Mouse (Mus musculus) stomach, embryonic 14.5 days (tissue): Measurements from ENCODE around the gene Csf2rb2. TPM values are rescaled to one million over a fixed set of nuclear protein-coding genes. Genes with fewer than 3 reads are reported as not detected.
"Not testable (repeated sequence)": the region's sequence is repeated elsewhere in the genome, so short reads cannot be mapped to it uniquely, and the experiment has no call there.

ENCODE experiments used
- ATAC-seq: fragments of 200-750 bp; cut with Nextera tagmentation; 2 replicates; pipeline ENCODE4 v1.8.0; 2017; ENCODE audit warnings: low read depth, moderate TSS enrichment; ENCODE audit not compliant: insufficient number of reproducible peaks, insufficient read depth, low FRiP score
- H3K27ac ChIP-seq: fragments of 300-500 bp; sonication (generic); 2 replicates; pipeline ENCODE4 v1.5.1; 2014; ENCODE audit warnings: mild to moderate bottlenecking, low read length, moderate library complexity, mixed read lengths
- H3K27me3 ChIP-seq: fragments of 300-500 bp; sonication (generic); 2 replicates; pipeline ENCODE4 v1.6.1; 2014; ENCODE audit warnings: low read length, control low read depth, mixed read lengths; ENCODE audit not compliant: control insufficient read depth, insufficient read depth
- H3K36me3 ChIP-seq: fragments of 300-500 bp; sonication (generic); 2 replicates; pipeline ENCODE4 v1.6.1; 2014; ENCODE audit warnings: mild to moderate bottlenecking, control low read depth, low read length, moderate library complexity, mixed read lengths; ENCODE audit not compliant: control insufficient read depth, insufficient read depth
- H3K4me1 ChIP-seq: fragments of 300-500 bp; sonication (generic); 2 replicates; pipeline ENCODE4 v1.6.1; 2014; ENCODE audit warnings: low read length, control low read depth, mixed read lengths; ENCODE audit not compliant: control insufficient read depth, insufficient read depth
- H3K4me2 ChIP-seq: fragments of 300-500 bp; sonication (generic); replicated peaks from 2 replicates; pipeline ENCODE4 v1.6.1; 2014; ENCODE audit warnings: low read depth, low read length, control low read depth
- H3K4me3 ChIP-seq: fragments of 300-500 bp; sonication (generic); 2 replicates; pipeline ENCODE4 v1.5.1; 2014; ENCODE audit warnings: low read depth, low read length, control low read depth
- H3K9ac ChIP-seq: fragments of 300-500 bp; sonication (generic); replicated peaks from 2 replicates; pipeline ENCODE4 v1.6.1; 2014; ENCODE audit warnings: low read depth, mild to moderate bottlenecking, control low read depth, low read length, moderate library complexity, mixed read lengths
- H3K9me3 ChIP-seq: fragments of 300-500 bp; sonication (generic); 2 replicates; pipeline ENCODE4 v1.6.1; 2016; ENCODE audit warnings: low read depth, low read length, control low read depth; ENCODE audit not compliant: control insufficient read depth
- WGBS: fragments of 180-500 bp; shearing (Covaris S2); extraction: QIAGEN DNeasy Blood & Tissue Kit; methylation state at CpG from one replicate; pipeline ENCODE4 v1.1.7; 2014; 5-methylcytosine and 5-hydroxymethylcytosine counted together
- polyA plus RNA-seq: library from polyadenylated mRNA; unstranded; fragments of >200 nt; fragmentation: Nextera tagmentation; extraction: Ambion mirVana; gene quantifications from 2 replicates; pipeline ENCODE4 v1.2.1, GENCODE M21; 2014

Csf2rb2 gene
- polyA plus RNA-seq, 1 experiment from 2014 or later, result 0.19 TPM

DNA sequence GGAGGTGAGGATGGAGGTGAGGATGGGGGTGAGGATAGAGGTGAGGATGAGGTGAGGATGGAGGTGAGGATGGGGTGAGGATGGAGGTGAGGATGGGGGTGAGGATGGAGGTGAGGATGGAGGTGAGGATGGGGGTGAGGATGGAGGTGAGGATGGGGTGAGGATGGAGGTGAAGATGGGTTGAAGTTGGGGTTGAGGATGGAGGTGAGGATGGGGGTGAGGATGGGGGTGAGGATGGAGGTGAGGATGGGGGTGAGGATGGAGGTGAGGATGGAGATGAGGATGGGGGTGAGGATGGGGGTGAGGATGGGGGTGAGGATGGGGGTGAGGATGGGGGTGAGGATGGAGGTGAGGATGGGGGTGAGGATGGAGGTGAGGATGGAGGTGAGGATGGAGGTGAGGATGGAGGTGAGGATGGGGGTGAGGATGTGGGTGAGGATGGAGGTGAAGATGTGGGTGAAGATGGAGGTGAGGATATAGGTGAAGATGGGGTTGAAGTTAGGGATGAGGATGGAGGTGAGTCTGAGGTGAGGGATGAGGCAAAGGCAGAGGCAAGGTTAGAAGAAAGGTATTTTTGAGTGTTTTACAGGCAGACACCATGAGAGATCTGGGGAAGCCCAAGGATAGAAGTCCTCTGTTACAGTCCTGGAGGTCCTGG lies 48.8 kb downstream of the Csf2rb2 start:
- H3K36me3 ChIP-seq, ATAC-seq, H3K4me3 ChIP-seq, H3K27me3 ChIP-seq, H3K27ac ChIP-seq, H3K9me3 ChIP-seq, H3K9ac ChIP-seq, H3K4me1 ChIP-seq, H3K4me2 ChIP-seq: not testable (repeated sequence)

DNA sequence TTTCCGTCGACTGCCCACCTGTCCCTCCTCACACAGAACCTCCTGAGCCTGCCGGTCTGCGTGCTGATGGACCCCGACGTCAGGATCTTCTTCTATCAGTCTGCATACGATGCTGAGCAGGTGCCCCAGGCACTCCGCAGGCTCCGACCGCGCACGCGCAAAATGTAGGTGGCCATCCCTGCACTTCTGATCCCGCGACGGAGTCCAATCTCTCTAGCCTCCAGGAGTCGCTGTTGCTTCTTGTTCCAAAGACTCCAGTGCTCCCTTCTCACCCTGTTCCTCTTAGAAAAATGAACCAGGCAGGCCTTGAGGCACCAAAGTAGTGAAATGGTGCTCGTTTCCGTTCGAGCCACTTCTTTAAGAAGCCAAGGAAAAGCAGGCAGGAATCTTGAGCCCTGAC lies 50.8 kb downstream of the Csf2rb2 start:
- Histone ChIP-seq H3K9me3 (no peaks in the 10 kb centered on the region), H3K9ac (no peak overlapping the region), H3K4me1 (no peaks in the 10 kb centered on the region), H3K27me3 (no peaks in the 10 kb centered on the region), H3K4me2 (no peak overlapping the region), H3K36me3 (no peaks in the 10 kb centered on the region), H3K4me3 (no peak overlapping the region), H3K27ac (no peak overlapping the region)
- no peak for ATAC-seq
- WGBS, result 18% methylated on average over 20 of the region's 20 CpGs

DNA sequence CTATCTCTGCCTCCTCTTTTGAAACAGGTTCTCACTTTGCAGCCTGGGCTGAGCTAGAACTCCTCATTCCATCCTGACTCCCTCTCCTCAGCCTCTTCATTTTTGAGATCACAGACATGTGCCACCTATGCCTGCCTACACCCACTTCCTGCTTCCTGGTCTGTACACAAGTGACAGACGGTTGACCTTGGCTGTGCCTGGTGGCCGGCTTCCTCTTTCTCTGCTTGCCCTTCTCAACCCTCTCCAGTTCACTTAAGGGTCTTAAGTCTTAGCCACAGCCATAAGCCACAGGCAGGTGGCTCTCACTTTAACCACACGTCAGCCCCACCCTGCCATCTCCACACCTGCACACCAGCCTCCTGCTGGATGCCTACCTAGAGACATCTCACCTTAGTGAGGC lies 57.1 kb downstream of the Csf2rb2 start:
- no peak for ATAC-seq
- H3K4me1 ChIP-seq, result no peaks in the 10 kb centered on the region
- H3K9ac ChIP-seq, result no peak overlapping the region
- H3K27me3 ChIP-seq, result no peaks in the 10 kb centered on the region
- no peak overlapping the region for H3K4me3 ChIP-seq
- H3K27ac ChIP-seq, result no peak overlapping the region
- WGBS, result 69% methylated on average over 3 of the region's 3 CpGs
- H3K36me3 ChIP-seq, result no peaks in the 10 kb centered on the region
- H3K9me3 ChIP-seq, result no peaks in the 10 kb centered on the region
- H3K4me2 ChIP-seq, result no peak overlapping the region

DNA sequence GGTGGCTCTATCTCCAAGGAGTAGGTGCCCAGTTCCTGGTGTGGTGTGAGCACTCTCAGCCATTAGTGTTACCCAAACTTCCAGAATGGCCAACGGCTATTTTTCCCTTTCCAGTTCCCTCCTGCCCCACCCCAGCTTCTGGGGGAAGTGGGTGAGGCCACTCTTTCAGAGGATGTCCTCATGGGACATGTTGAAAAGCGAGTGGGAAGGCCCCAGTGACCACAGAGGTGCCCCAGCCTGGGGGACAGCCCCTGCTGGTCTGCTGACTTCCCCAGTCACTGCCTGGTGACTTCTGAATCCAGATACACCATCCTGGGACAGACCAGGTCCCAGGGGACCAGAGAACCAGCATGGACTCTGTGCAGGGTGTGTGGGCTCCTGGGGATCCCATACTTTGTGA lies 57.9 kb downstream of the Csf2rb2 start:
- no peaks in the 10 kb centered on the region for H3K4me1 ChIP-seq
- no peak overlapping the region for H3K9ac ChIP-seq
- no peak overlapping the region for H3K4me3 ChIP-seq
- WGBS, result 43% methylated on average over 2 of the region's 2 CpGs
- no peaks in the 10 kb centered on the region for H3K36me3 ChIP-seq
- H3K4me2 ChIP-seq, result no peak overlapping the region
- ATAC-seq, result no peak
- no peaks in the 10 kb centered on the region for H3K9me3 ChIP-seq
- no peaks in the 10 kb centered on the region for H3K27me3 ChIP-seq
- no peak overlapping the region for H3K27ac ChIP-seq

DNA sequence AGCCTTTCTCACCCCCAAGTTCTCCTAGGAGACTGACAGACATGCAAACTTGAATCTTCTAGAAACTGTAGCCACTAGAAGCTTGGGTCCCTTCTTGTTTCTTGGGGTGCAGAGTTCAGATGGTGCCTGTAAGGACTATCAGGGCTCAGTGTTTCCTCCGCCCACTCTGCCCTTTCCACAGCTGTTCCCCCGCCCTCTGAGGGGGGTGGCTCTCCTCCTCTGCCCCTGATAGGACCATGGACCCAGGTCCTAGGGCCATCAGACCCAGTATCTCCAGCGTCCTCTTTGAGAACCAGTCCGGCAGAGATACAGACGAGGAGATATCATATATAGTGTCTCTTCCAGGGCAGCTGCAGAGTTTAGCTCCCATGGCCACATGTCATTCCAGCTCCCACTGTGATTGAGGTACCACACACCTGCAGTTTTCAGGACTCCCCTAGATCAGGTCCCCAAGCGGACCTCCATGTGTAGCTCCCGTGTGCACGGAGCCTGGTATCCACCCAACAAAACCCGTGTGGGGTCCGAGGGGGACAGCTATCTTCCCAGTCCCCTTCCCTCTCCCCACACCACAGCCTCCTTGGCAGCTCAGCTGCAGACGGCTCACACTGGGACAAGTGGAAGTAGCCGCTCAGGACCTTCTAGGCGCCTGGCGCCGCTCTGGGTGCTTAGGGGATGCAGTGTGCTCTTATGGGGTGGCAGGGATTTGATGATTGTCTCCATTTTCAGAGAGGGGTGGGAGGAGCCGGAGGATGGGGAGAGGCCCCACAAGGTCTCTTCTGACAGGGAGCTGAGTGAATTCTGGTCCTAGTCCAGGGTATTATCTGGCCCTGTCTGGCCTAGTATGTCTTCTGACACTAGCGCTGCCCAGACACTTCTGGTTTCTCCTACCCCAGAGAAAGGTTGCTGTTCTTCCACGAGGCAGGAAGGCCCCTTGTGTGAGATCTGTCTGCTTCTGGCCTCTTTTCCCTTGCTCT lies 59.1 kb downstream of the Csf2rb2 start:
- Histone ChIP-seq H3K9ac (no peak overlapping the region), H3K4me1 (no peaks in the 10 kb centered on the region), H3K4me2 (no peak overlapping the region), H3K27me3 (no peaks in the 10 kb centered on the region), H3K9me3 (no peaks in the 10 kb centered on the region), H3K27ac (no peak overlapping the region), H3K4me3 (no peak overlapping the region), H3K36me3 (no peaks in the 10 kb centered on the region)
- 74% methylated on average over 18 of the region's 18 CpGs for WGBS
- ATAC-seq, result no peak

DNA sequence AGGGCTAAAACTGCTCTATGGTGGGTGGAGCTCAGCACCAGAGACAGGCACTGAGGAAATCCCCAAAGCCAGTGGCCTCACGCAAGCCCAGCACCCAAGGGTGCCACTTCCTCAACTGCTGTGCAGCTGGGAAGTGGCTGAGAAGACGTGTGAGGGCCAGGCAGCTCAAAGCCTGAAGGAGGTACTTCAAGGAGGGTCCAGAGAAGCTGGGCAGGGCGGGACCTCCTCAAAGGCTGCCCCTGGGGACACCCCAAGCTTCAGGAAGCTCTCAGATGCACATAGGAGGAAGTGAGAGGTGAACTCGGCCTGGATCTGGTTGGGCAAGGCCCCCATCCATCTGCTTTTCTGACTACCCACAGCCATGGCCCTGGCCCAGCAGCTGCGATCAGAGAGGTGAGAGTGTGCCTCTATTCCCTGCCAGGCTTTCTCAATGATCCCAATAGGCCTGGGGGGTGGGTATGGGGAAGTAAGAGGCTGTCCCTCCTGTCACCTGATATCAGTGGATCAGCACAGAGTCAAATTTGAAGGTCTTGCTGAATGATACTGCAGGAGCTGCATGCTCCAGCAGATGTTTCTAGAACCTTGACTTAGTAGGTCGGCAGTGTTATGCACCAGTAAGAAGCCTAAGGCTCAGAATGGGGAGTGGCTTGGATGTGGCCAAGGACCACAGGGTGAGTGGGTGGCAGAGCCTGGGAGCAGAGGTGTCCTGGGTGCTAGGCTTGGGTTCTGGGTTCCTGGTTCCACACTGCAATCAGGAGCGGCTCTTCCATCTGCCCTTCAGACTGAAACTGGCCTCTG lies 60.6 kb downstream of the Csf2rb2 start, which contains the start of gene Ncf4:
Gene Ncf4 (plus strand): TSS at position 107 of the 798 bp plus-strand sequence.
- Histone ChIP-seq H3K27ac (no peak within 1 kb of the TSS), H3K36me3 (no peaks in the 10 kb centered on the region), H3K4me2 (no peak within 1 kb of the TSS), H3K4me3 (no peak within 1 kb of the TSS), H3K9me3 (no peaks in the 10 kb centered on the region), H3K4me1 (no peaks in the 10 kb centered on the region), H3K27me3 (no peaks in the 10 kb centered on the region), H3K9ac (no peak within 1 kb of the TSS)
- ATAC-seq, result no peak
- WGBS, result 68% methylated on average over 7 of the region's 7 CpGs

DNA sequence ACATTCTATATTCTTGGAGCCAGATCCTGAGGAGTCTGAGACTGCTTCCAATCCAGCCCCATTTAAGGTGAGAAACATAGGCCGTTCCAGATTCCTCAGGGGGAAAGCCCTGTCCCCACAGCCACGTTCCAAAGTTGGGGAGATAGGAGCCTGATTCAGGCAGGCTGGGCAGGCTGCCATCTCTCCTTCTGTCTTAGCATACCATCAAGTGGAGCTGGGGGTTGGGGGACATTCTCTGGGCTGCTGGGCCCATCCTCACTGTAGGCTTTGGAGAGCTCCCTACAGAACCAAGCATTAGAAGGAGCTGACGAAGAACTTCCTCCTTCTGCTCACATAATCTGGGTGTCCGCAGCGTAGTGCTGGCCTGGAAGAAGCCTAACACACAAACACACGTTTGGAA lies 61.7 kb downstream of the Csf2rb2 start:
- no peak overlapping the region for H3K9ac ChIP-seq
- H3K4me2 ChIP-seq, result no peak overlapping the region
- no peaks in the 10 kb centered on the region for H3K36me3 ChIP-seq
- H3K27ac ChIP-seq, result no peak overlapping the region
- H3K4me3 ChIP-seq, result no peak overlapping the region
- no peak for ATAC-seq
- WGBS, result 62% methylated on average over 6 of the region's 6 CpGs
- H3K27me3 ChIP-seq, result no peaks in the 10 kb centered on the region
- no peaks in the 10 kb centered on the region for H3K9me3 ChIP-seq
- no peaks in the 10 kb centered on the region for H3K4me1 ChIP-seq

DNA sequence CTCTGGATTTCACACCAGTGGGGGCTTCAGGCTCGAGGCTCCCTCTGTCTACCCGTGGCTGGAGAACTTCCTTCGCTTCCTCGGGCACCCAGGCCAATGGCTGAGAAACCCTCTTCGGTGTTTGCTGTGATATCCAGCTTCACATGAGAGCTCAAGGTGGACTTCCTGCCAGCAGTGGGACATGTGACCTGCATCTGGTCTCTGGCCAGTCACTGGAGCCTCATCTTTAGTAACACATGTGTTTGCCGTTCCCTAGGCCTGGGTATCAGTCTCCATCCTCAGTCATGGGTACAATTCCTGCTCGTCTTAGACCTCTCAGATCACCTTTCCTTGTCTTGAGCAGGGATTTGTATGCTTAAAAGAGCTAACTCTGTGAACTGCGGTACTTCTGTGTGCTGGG lies 62.5 kb downstream of the Csf2rb2 start:
- no peaks in the 10 kb centered on the region for H3K27me3 ChIP-seq
- no peaks in the 10 kb centered on the region for H3K36me3 ChIP-seq
- WGBS, result 78% methylated on average over 8 of the region's 8 CpGs
- H3K9me3 ChIP-seq, result no peaks in the 10 kb centered on the region
- no peak overlapping the region for H3K4me2 ChIP-seq
- H3K27ac ChIP-seq, result no peak overlapping the region
- no peaks in the 10 kb centered on the region for H3K4me1 ChIP-seq
- no peak overlapping the region for H3K4me3 ChIP-seq
- no peak for ATAC-seq
- H3K9ac ChIP-seq, result no peak overlapping the region
